Mouse (Mus musculus) mouse embryonic stem cell (cell line): ENCODE measurements around the gene Arvcf.

Experiments used
- in situ Hi-C, 2 experiments: fragments of 300-500 bp; cut with MboI; formaldehyde crosslinking; loops; 1 replicate in 1 of 2; 3 replicates in 1 of 2; pipeline ENCODE4 v1.14.3; 2019 to 2020; ENCODE audit warnings: low sequenced_read_pairs in 2 of 2, low pct_unique_long_range_greater_than_20kb in 1 of 2, mixed read lengths in 1 of 2; ENCODE audit not compliant: unreplicated experiment in 1 of 2

The Arvcf gene

GRCm38 (mm10) chr16:18384211-18384610 is 36.2 kb downstream of the Arvcf start:
- in situ Hi-C loops = no loop called here

GRCm38 (mm10) chr16:18384659-18385058 is 36.7 kb downstream of the Arvcf start:
- in situ Hi-C loops = loop anchor here in 1 of 2 experiments (5.0 kb wide), 1 partner anchor 32 kb away; no protein-coding TSS in a partner anchor

- in situ Hi-C loops = loop anchor here in 1 of 2 experiments (5.0 kb wide), 1 partner anchor 33 kb away; no protein-coding TSS in a partner anchor
Observed at GRCm38 (mm10) chr16:18385411-18385810, 37.4 kb downstream of the Arvcf start.

DNA sequence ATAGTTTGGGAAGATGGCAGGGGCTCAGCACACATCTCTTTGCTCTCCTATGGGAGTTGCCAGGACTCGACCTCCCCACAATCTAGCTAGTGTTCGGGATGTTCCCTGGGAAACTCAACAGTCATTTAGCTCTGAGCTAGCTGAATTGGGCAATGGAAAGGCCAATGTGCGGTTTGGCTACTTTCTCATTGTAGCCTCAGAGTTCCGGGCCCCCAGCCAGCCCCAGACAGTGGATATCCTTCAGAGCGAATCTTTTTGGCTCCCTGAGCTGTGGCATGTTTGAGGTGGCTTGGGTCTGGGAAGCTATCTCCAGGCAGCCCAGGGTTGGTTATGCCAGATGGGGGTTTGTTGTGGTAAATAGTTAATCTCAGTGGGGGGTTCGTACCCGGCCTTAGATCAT is 38.5 kb downstream of the Arvcf start:
- in situ Hi-C loops = loop anchor here in 1 of 2 experiments (5.0 kb wide), 1 partner anchor 34 kb away; no protein-coding TSS in a partner anchor

DNA sequence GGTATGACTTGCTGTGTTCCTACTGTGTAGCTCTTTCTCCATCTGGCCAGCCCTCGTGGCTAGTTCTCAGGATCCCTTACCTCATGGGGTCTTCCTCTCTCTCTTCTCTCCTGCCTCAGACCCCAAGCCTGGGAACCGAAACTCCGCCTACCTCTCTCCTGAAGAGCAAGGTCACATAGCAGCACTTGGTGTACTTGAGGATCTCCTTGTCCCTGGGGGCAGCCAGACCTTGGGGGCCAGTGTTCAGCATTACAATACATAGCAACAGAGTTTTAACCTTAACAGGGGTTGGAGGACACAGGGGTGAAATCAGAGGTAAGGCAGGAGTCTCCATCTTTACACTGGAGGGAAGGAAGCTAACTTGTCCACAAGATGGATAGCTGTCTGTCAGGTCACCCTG is 39.0 kb downstream of the Arvcf start:
- in situ Hi-C loops = loop anchor here in 1 of 2 experiments (5.0 kb wide), 1 partner anchor 35 kb away; no protein-coding TSS in a partner anchor

GRCm38 (mm10) chr16:18387704-18388582 is 40.0 kb downstream of the Arvcf start:
- in situ Hi-C loops = loop anchor here in 1 of 2 experiments (5.0 kb wide), 1 partner anchor 36 kb away; no protein-coding TSS in a partner anchor

- in situ Hi-C loops = loop anchor here in 1 of 2 experiments (5.0 kb wide), 1 partner anchor 37 kb away; no protein-coding TSS in a partner anchor
Observed at GRCm38 (mm10) chr16:18388583-18389435, 40.8 kb downstream of the Arvcf start.

GRCm38 (mm10) chr16:18390399-18390798 is 42.4 kb downstream of the Arvcf start:
- in situ Hi-C loops = no loop called here

- in situ Hi-C loops = no loop called here
Observed at GRCm38 (mm10) chr16:18391127-18391526, 43.1 kb downstream of the Arvcf start.

DNA sequence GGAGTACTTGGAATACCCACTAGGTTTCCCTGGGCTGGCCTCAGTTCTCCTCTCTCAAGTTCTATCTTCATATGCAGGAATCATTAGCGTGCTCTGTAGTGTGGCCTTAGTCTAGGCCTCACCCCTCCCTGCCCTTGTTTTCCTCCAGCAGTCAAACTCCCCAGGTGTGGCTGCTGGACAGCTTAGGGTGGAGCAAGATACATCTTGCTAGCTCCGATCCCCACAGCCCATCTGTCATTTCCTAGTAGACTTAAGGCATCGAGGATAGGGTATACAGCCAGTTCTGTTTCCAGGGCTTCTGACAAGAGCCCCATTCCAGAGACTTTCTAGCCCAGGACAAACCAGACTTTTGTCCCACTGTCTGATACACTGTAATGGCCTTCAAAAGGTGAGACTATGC is 43.7 kb downstream of the Arvcf start:
- in situ Hi-C loops = no loop called here

DNA sequence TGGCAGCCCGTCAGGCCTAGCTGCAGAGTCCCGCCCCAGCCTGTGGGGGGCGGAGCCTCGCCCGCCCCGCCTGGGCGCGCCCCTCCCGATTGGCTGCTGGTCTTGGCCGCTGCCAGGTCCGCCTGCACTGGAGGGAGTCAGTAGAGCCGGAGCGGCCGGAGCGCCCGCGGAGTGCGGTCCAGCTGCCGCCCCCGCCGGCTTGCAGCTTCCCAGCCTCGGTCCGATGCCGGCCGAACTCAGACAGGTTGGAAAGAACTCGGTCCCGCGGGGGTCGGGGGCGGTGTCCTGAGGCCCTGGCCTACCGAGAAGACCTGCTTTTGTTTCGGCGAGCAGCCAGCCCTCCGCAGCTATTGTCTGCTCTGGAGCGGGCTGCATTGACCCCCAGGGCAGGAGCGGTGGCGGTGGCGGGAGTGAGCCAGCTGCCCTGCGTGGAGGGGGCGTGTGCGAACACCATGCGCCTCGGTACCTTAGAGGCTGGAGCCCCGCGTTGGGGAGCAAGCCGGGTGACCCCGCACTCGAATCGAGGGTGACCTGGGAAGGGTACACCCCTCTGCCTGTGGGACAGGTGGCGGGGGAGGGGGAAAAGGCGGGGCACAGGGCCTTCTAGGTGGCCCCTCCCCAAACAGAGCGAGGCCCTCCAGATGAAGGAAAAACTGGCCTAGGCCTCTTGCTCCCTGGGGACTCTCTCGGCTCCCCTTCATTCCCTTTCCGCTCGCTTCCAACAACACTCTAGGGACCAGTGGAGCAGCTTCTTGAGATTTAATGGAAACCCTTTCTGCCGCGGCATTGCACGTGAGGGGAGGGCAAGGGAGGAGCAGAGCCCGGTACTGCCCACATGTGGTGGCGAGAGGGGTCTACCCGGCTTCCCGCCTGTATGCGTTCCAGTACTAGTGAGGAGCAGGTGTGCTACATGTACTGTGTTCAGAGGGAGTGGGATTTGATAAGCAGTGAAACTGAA is 44.8 kb downstream of the Arvcf start:
- in situ Hi-C loops = no loop called here

DNA sequence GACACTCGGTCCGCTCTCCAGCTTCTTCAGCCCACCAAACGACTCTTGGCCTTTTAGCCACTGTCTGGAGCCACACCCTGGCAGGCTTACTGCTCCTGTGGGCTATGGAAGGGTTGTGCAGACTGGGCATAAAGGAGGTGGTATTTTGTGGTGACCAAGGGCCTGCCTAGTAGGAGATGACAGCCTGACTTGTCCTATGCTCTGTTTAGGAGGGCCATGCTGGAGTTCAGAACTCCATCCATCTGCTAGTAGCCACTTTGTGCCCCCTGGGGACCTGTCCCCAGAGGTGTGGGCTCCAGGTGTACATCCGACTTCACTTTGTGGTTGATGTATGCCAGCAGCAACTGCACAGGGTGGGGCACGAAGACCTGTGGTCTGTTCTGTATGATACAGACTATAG is 45.6 kb downstream of the Arvcf start:
- in situ Hi-C loops = no loop called here

GRCm38 (mm10) chr16:18394056-18394455 is 46.1 kb downstream of the Arvcf start:
- in situ Hi-C loops = no loop called here

GRCm38 (mm10) chr16:18394777-18395619 is 47.0 kb downstream of the Arvcf start:
- in situ Hi-C loops = no loop called here

- in situ Hi-C loops = no loop called here
Observed at GRCm38 (mm10) chr16:18395620-18396036, 47.6 kb downstream of the Arvcf start.

- in situ Hi-C loops = no loop called here
Observed at GRCm38 (mm10) chr16:18396201-18396600, 48.2 kb downstream of the Arvcf start.
